Mouse (Mus musculus): ENCODE data around the gene Trf. TPM values are rescaled to one million over a fixed set of nuclear protein-coding genes. Genes with fewer than 3 reads are reported as not detected.

Trf gene
- polyA plus RNA-seq, 1 experiment from 2014 or later: 23.5 TPM

DNA sequence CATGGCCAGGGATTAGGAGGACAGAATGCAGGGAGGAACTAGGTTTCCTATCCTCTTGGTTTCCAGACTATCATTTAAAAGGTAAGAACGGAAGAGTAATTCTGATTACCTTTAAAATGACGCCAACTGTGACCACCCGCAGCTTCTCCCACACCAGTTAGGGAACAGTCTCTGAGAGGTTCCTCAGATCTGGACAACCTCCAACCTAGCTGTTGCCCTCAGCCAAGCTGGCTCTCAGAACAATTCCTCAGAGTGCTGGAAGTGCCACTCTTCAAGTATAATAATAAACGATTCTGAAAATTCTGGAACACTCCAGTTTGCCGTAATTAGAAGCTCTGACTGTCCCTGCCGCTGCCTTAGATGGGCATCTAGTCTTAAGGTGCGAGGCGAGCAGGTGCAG, 44.3 kb downstream of the Trf start:
- TF ChIP-seq CTCF (IDR thresholded peaks at IDR 0.05; ENCODE audit: low read depth): no peak
- peaks cover 24% of the 10 kb centered on the region for H3K36me3 ChIP-seq (ENCODE audit: insufficient read depth, low read length)
- DNase-seq (ENCODE audit: low spot score) (no peak), ATAC-seq (replicated peaks; ENCODE audit: low FRiP score, low read depth) (no peak)
- no peak overlapping the region for H3K27ac ChIP-seq
- no peaks in the 10 kb centered on the region for H3K27me3 ChIP-seq (ENCODE audit: insufficient read depth, low read length)
- WGBS: 92% methylated on average over 8 of the region's 8 CpGs
- H3K4me1 ChIP-seq (replicated peaks; ENCODE audit: insufficient read depth, low read length): no peaks in the 10 kb centered on the region
- H3K4me2 ChIP-seq (ENCODE audit: low read length): no peak overlapping the region
- H3K9me3 ChIP-seq (replicated peaks; ENCODE audit: low read length): no peaks in the 10 kb centered on the region
- no peak overlapping the region for H3K4me3 ChIP-seq (replicated peaks; ENCODE audit: low read depth, low read length)
- H3K9ac ChIP-seq (ENCODE audit: low read depth, low read length): no peak overlapping the region

DNA sequence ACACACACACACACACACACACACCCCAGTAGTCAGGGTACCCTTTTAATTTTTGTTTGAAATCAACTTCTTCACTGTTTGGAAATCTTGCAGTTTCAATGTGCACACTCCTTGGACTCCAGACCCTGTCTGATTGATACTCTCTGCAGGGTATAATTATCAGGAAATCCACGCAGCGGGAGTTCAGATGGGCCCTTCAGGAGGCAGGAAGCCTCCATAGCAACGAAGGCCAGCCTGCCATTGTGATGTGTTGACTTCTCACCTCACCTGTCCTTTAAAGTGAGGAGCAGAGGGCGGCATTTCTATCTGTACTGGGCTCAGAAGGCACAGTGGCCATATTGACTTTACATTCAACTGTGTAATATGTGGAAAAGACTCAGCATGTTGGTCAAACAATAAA, 45.4 kb downstream of the Trf start:
- Histone ChIP-seq H3K9me3 (replicated peaks; ENCODE audit: low read length) (no peaks in the 10 kb centered on the region), H3K36me3 (ENCODE audit: insufficient read depth, low read length) (peaks cover 16% of the 10 kb centered on the region; the same call in 1 of the 2 replicates), H3K4me2 (ENCODE audit: low read length) (no peak overlapping the region), H3K4me1 (replicated peaks; ENCODE audit: insufficient read depth, low read length) (peaks cover 5% of the 10 kb centered on the region; the same call in 1 of the 2 replicates), H3K9ac (ENCODE audit: low read depth, low read length) (no peak overlapping the region), H3K27me3 (ENCODE audit: insufficient read depth, low read length) (no peaks in the 10 kb centered on the region), H3K4me3 (replicated peaks; ENCODE audit: low read depth, low read length) (no peak overlapping the region), H3K27ac (no peak overlapping the region)
- DNase-seq (ENCODE audit: low spot score) (no peak), ATAC-seq (replicated peaks; ENCODE audit: low FRiP score, low read depth) (no peak)
- no peak for TF ChIP-seq CTCF (IDR thresholded peaks at IDR 0.05; ENCODE audit: low read depth)
- 71% methylated on average over 4 of the region's 4 CpGs for WGBS

DNA sequence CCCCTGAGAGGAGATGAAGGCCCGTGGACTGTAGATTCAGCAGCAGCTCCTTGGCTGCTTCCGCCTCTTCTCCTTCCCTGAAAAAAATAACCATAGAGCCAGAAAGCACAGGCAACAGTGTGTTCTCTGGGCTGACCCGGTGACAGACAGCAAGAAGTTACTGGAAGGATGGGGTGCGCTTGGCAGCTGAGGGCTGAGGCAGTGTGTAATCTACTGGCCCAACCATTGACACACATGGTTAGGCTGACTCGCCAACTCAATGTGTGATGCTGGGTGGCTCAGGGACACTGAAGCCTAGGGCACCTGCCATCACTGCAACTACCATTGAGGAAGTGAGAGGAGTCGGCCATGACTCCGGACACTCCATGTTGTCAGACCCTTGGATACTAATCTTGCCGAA, 48.4 kb downstream of the Trf start:
- TF ChIP-seq CTCF (IDR thresholded peaks at IDR 0.05; ENCODE audit: low read depth): no peak
- no peak overlapping the region for H3K9ac ChIP-seq (ENCODE audit: low read depth, low read length)
- H3K4me2 ChIP-seq (ENCODE audit: low read length): no peak overlapping the region
- no peaks in the 10 kb centered on the region for H3K27me3 ChIP-seq (ENCODE audit: insufficient read depth, low read length)
- DNase-seq (ENCODE audit: low spot score) (no peak), ATAC-seq (replicated peaks; ENCODE audit: low FRiP score, low read depth) (no peak)
- no peak overlapping the region for H3K4me3 ChIP-seq (replicated peaks; ENCODE audit: low read depth, low read length)
- H3K36me3 ChIP-seq (ENCODE audit: insufficient read depth, low read length): no peaks in the 10 kb centered on the region
- 85% methylated on average over 8 of the region's 8 CpGs for WGBS
- H3K4me1 ChIP-seq (replicated peaks; ENCODE audit: insufficient read depth, low read length): peaks cover 5% of the 10 kb centered on the region; the same call in 1 of the 2 replicates
- no peaks in the 10 kb centered on the region for H3K9me3 ChIP-seq (replicated peaks; ENCODE audit: low read length)
- no peak overlapping the region for H3K27ac ChIP-seq

DNA sequence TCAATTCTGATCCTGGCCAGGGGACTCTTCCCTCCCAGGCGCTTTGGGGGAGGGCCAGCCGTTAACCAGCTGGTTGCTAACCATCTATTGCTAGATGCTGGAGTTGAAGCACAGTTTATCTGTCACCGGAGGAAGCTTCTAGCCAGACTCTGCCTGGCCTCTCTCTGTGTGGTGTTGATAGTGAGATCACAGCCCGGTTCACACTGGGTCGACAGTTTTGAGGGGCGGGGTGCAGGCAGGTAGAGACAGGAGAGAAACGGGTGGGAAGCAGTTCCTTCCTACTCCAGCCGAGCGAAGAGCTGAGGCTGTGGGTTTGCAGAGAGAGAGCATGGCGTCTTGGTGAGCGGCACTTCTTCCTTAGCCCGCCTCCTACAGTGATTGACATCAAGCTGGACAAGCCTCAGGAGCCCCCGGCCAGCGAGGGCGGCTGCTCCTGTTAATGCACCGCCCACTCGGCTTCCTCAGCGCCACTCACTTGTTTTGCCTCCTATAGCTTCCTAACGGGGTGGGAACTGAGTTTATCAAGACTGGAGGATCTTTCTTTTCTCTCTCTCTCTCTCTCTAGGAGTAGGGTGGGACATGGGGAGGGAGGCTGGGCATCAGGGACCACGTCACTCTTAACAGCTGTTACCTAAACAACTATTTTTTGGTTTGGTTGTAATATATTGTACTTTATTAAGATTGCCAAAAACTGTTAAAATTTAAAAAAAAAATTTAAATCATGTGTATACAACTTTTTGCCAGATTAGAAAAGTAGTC, 49.3 kb downstream of the Trf start:
- peak overlapping the region; percentile 46; the same call in 1 of the 2 replicates for H3K9ac ChIP-seq (ENCODE audit: low read depth, low read length)
- WGBS: 3% methylated on average over 20 of the region's 20 CpGs
- H3K27ac ChIP-seq: peak overlapping the region; percentile 25; the same call in 1 of the 2 replicates
- H3K4me3 ChIP-seq (replicated peaks; ENCODE audit: low read depth, low read length): peak overlapping the region; percentile 29
- peaks cover 5% of the 10 kb centered on the region; the same call in 1 of the 2 replicates for H3K4me1 ChIP-seq (replicated peaks; ENCODE audit: insufficient read depth, low read length)
- H3K27me3 ChIP-seq (ENCODE audit: insufficient read depth, low read length): no peaks in the 10 kb centered on the region
- no peak for TF ChIP-seq CTCF (IDR thresholded peaks at IDR 0.05; ENCODE audit: low read depth)
- peak; percentile 94 for DNase-seq (ENCODE audit: low spot score)
- H3K36me3 ChIP-seq (ENCODE audit: insufficient read depth, low read length): no peaks in the 10 kb centered on the region
- peak overlapping the region; percentile 60 for H3K4me2 ChIP-seq (ENCODE audit: low read length)
- peak; percentile 80 for ATAC-seq (replicated peaks; ENCODE audit: low FRiP score, low read depth)
- no peaks in the 10 kb centered on the region for H3K9me3 ChIP-seq (replicated peaks; ENCODE audit: low read length)

DNA sequence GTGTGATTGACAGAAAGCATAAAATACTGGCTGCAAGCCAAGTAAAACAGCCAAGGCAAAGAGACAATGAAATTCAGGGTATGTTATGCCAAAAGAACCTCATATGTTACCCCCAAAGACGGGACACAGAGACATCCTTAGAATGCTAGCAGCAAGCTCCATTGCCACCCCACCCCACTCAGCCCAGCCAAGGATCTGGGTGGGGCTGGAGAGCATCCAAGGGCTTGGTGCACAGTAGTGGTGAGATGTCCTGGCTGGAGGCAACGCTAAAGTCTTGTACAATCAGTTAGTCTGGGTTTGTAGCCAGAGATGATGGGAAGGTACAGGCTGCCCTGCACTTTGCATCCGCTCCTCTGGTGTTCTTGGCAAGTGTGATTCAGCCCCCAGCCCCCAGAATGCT, 49.9 kb downstream of the Trf start:
- peaks cover 5% of the 10 kb centered on the region; the same call in 1 of the 2 replicates for H3K4me1 ChIP-seq (replicated peaks; ENCODE audit: insufficient read depth, low read length)
- TF ChIP-seq CTCF (IDR thresholded peaks at IDR 0.05; ENCODE audit: low read depth): no peak
- no peak for ATAC-seq (replicated peaks; ENCODE audit: low FRiP score, low read depth)
- peak overlapping the region; percentile 29; the same call in 1 of the 2 replicates for H3K4me3 ChIP-seq (replicated peaks; ENCODE audit: low read depth, low read length)
- H3K36me3 ChIP-seq (ENCODE audit: insufficient read depth, low read length): no peaks in the 10 kb centered on the region
- no peak overlapping the region for H3K27ac ChIP-seq
- no peaks in the 10 kb centered on the region for H3K9me3 ChIP-seq (replicated peaks; ENCODE audit: low read length)
- peak overlapping the region; percentile 60 for H3K4me2 ChIP-seq (ENCODE audit: low read length)
- DNase-seq (ENCODE audit: low spot score): peak; percentile 21
- WGBS: 60% methylated on average over 3 of the region's 3 CpGs
- H3K9ac ChIP-seq (ENCODE audit: low read depth, low read length): peak overlapping the region; percentile 46; the same call in 1 of the 2 replicates
- no peaks in the 10 kb centered on the region for H3K27me3 ChIP-seq (ENCODE audit: insufficient read depth, low read length)

DNA sequence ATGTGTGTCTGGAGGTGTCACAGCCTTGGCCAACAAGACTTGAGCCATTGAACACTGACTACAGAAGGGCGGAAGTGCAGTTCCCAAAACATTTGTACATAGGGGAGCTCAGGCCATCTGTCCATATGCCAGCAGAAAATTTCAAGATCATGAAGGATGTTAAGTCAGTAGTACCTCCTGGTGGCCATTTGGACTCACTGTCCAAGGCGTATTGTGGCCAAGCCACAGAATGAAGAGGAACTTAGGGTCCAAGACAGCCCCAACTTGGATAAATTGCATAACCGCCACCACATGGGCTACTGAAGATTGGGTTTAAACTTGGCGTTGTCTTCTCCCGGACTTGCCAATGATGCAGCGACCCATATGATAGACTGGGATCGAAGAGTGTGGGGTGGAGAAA, 54.6 kb downstream of the Trf start:
- no peaks in the 10 kb centered on the region for H3K27me3 ChIP-seq (ENCODE audit: insufficient read depth, low read length)
- ATAC-seq (replicated peaks; ENCODE audit: low FRiP score, low read depth) (no peak), DNase-seq (ENCODE audit: low spot score) (no peak)
- H3K9ac ChIP-seq (ENCODE audit: low read depth, low read length): no peak overlapping the region
- H3K27ac ChIP-seq: no peak overlapping the region
- 98% methylated on average over 7 of the region's 7 CpGs for WGBS
- no peaks in the 10 kb centered on the region for H3K36me3 ChIP-seq (ENCODE audit: insufficient read depth, low read length)
- H3K4me2 ChIP-seq (ENCODE audit: low read length): no peak overlapping the region
- no peak overlapping the region for H3K4me3 ChIP-seq (replicated peaks; ENCODE audit: low read depth, low read length)
- H3K9me3 ChIP-seq (replicated peaks; ENCODE audit: low read length): no peaks in the 10 kb centered on the region
- peak; percentile 19; the same call in 1 of the 2 replicates for TF ChIP-seq CTCF (IDR thresholded peaks at IDR 0.05; ENCODE audit: low read depth)
- H3K4me1 ChIP-seq (replicated peaks; ENCODE audit: insufficient read depth, low read length): peaks cover 5% of the 10 kb centered on the region; the same call in 1 of the 2 replicates
